Mouse (Mus musculus) megakaryocyte progenitor cell, adult 5-6 weeks (primary cell): ENCODE results near the gene Adam33. TPM values are rescaled to one million over a fixed set of nuclear protein-coding genes. Genes with fewer than 3 reads are reported as not detected.
"Not testable (repeated sequence)": the region's sequence is repeated elsewhere in the genome, so short reads cannot be mapped to it uniquely, and the experiment has no call there.

Experiments used
- ATAC-seq: replicated peaks from 2 replicates; pipeline ENCODE4 v1.8.0; 2016; ENCODE audit warnings: mild to moderate bottlenecking, moderate TSS enrichment, inconsistent platforms; ENCODE audit not compliant: poor library complexity
- total RNA-seq, 2 experiments: library from RNA; stranded (forward) in 1 of 2; stranded (reverse) in 1 of 2; fragments of 157-497, 149-512 nt in 1 of 2; fragments of 200-1000 nt in 1 of 2; gene quantifications; 2 replicates each; pipeline versions ENCODE4 v1.2.3 to v1.2.4; 2015 to 2017

Gene Adam33
- total RNA-seq, 2 experiments from 2014 or later, result not detected

GRCm38 (mm10) chr2:131058672-131059071 is 4.9 kb downstream of the Adam33 start:
- no peak for ATAC-seq

- ATAC-seq, result peak; percentile 61
Measured at GRCm38 (mm10) chr2:131056191-131056590, 7.4 kb downstream of the Adam33 start.

- peak; percentile 67 for ATAC-seq
Measured at GRCm38 (mm10) chr2:131055631-131056030, 8.0 kb downstream of the Adam33 start.

GRCm38 (mm10) chr2:131054646-131055264 is 8.9 kb downstream of the Adam33 start:
- no peak for ATAC-seq

GRCm38 (mm10) chr2:131053851-131054645 is 9.6 kb downstream of the Adam33 start:
- no peak for ATAC-seq

- no peak for ATAC-seq
Measured at GRCm38 (mm10) chr2:131052862-131053418, 10.7 kb downstream of the Adam33 start.

GRCm38 (mm10) chr2:131052043-131052442 is 11.6 kb downstream of the Adam33 start:
- ATAC-seq, result peak; percentile 65

GRCm38 (mm10) chr2:131046025-131046424 is 17.6 kb downstream of the Adam33 start:
- ATAC-seq, result peak; percentile 39

- ATAC-seq, result peak; percentile 36
Measured at GRCm38 (mm10) chr2:131044989-131045720, 18.5 kb downstream of the Adam33 start.

- ATAC-seq, result no peak
Measured at GRCm38 (mm10) chr2:131044354-131044852, 19.2 kb downstream of the Adam33 start.

GRCm38 (mm10) chr2:131042988-131043387 is 20.6 kb downstream of the Adam33 start, which contains the start of gene Gfra4:
Gene Gfra4 (minus strand): TSS chr2:131043088.
- no peak for ATAC-seq

- ATAC-seq, result no peak
Measured at GRCm38 (mm10) chr2:131040854-131041825, 22.5 kb downstream of the Adam33 start.

- ATAC-seq, result no peak
Measured at GRCm38 (mm10) chr2:131038675-131039074, 24.9 kb downstream of the Adam33 start.

GRCm38 (mm10) chr2:131038197-131038596 is 25.4 kb downstream of the Adam33 start:
- no peak for ATAC-seq

- ATAC-seq, result peak; percentile 45
Measured at GRCm38 (mm10) chr2:131037226-131037990, 26.2 kb downstream of the Adam33 start.

GRCm38 (mm10) chr2:131036757-131037156 is 26.9 kb downstream of the Adam33 start:
- ATAC-seq, result peak; percentile 59

- no peak for ATAC-seq
Measured at GRCm38 (mm10) chr2:131036343-131036742, 27.3 kb downstream of the Adam33 start.

GRCm38 (mm10) chr2:131031406-131031805 is 32.2 kb downstream of the Adam33 start:
- ATAC-seq, result not testable (repeated sequence)

- no peak for ATAC-seq
Measured at GRCm38 (mm10) chr2:131030998-131031397, 32.6 kb downstream of the Adam33 start.
